Mouse (Mus musculus) heart, adult 2 months (tissue): ENCODE data around the gene Prpf38b. TPM values are rescaled to one million over a fixed set of nuclear protein-coding genes. Genes with fewer than 3 reads are reported as not detected.

ENCODE experiments used
- DNase-seq, 2 experiments: peaks; one replicate each; pipeline ENCODE4 v3.0.0; 2021
- H3K27ac ChIP-seq: fragments of 200-600 bp; 2 replicates; pipeline ENCODE4 v1.8.1; 2022
- H3K27me3 ChIP-seq: fragments of 200-500 bp; 2 replicates; pipeline ENCODE4 v1.6.1; 2012; ENCODE audit warnings: mild to moderate bottlenecking, low read length, inconsistent platforms, mixed read lengths; ENCODE audit not compliant: control insufficient read depth, insufficient read depth
- H3K36me3 ChIP-seq: fragments of 200-500 bp; 2 replicates; pipeline ENCODE4 v1.6.1; 2012; ENCODE audit warnings: low read length, inconsistent platforms; ENCODE audit not compliant: control insufficient read depth, insufficient read depth
- H3K4me1 ChIP-seq: fragments of 200-500 bp; 2 replicates; pipeline ENCODE4 v1.6.1; 2011; ENCODE audit warnings: low read length; ENCODE audit not compliant: control insufficient read depth, insufficient read depth
- H3K4me3 ChIP-seq: fragments of 200-600 bp; 2 replicates; pipeline ENCODE4 v1.8.1; 2022
- H3K79me2 ChIP-seq: fragments of 200-500 bp; replicated peaks from 2 replicates; pipeline ENCODE4 v1.6.1; 2012; ENCODE audit warnings: mild to moderate bottlenecking, inconsistent platforms, low read length, moderate library complexity, mixed read lengths; ENCODE audit not compliant: control insufficient read depth, insufficient read depth
- H3K9ac ChIP-seq: fragments of 200-500 bp; 2 replicates; pipeline ENCODE4 v1.6.1; 2012; ENCODE audit warnings: low read depth, mild to moderate bottlenecking, control low read depth, inconsistent platforms, low read length, mixed read lengths
- CTCF ChIP-seq: fragments of 200-600 bp; IDR thresholded peaks from 2 replicates; pipeline ENCODE4 v1.8.1; 2022; ENCODE audit warnings: antibody characterized with exemption, mild to moderate bottlenecking, moderate library complexity
- EP300 ChIP-seq: fragments of 200-500 bp; IDR thresholded peaks from 2 replicates; pipeline ENCODE4 v1.6.1; 2011; ENCODE audit warnings: low read depth, low read length, control low read depth; ENCODE audit not compliant: insufficient read depth
- POLR2A ChIP-seq: fragments of 200-500 bp; IDR thresholded peaks from 2 replicates; pipeline ENCODE4 v1.6.1; 2011; ENCODE audit warnings: mild to moderate bottlenecking, low read depth, low read length, control low read depth; ENCODE audit not compliant: insufficient read depth
- WGBS: fragments of 180-500 bp; shearing (Covaris S2); methylation state at CpG from one replicate; pipeline ENCODE4 v1.1.7; 2018; 5-methylcytosine and 5-hydroxymethylcytosine counted together
- intact Hi-C: fragments of 180-260 bp; cut with DNase I; formaldehyde crosslinking; loops from one replicate; pipeline ENCODE4 v1.15.1; 2025
- polyA plus RNA-seq: library from polyadenylated mRNA; depleted of rRNA; stranded (reverse); fragments of >200 nt; gene quantifications from 2 replicates; pipeline ENCODE4 v1.2.3, GENCODE M21; 2012
- total RNA-seq, 2 experiments: library from RNA; stranded (reverse); gene quantifications; 2 replicates each; pipeline ENCODE4 v1.2.3; 2021

Prpf38b gene
- total and polyA plus RNA-seq, 3 experiments = 13.6 to 21.1 (median 17.3) TPM

DNA sequence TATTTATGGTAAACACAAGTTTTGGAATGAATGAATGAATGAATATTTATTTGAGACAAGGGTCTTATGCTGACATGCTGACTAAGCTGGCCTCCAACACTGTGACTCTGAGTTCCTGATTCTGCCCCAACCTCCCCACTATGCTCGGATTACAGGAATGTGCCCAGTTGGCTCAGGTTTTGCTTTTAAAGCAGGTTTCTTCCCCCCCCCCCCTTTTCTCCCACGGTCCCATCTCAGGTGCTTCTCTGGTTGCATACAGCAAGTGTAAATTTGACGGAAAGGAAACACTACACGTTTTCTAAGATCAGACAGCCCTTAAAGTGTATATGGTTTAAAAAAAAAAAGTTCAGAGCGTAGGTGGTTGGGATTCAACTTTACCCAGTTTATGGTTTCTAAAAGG, 28.0 kb upstream of the Prpf38b start, which contains the start of gene Henmt1:
Gene Henmt1 (plus strand): TSS at position 301 of the 400 bp plus-strand sequence.
- no peak within 1 kb of the TSS for H3K9ac ChIP-seq

DNA sequence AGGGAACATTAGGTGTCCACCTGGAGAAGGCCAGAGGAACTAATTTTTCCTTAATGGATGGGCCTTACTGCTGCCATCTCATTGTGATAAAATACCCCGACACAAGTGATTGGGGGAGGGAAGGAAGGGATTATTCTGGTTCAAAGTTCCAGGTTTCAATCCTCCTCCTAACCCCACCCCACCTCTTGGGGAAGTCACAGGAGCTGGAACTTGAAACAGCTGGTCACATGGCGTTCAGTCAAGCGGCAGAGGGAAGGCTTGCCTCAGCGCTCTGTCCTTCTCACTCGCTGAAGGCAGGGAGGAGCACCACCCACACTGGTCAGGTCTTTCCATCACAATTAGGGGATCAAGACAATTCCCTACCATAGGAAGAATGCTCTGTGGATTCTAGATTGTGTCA, 27.2 kb upstream of the Prpf38b start:
- peaks cover 2% of the 10 kb centered on the region for H3K27me3 ChIP-seq
- H3K27ac ChIP-seq = no peak overlapping the region
- intact Hi-C loops = no loop called here
- no peaks in the 10 kb centered on the region for H3K4me1 ChIP-seq
- H3K36me3 ChIP-seq = no peaks in the 10 kb centered on the region
- H3K9ac ChIP-seq = no peak overlapping the region
- WGBS = 89% methylated on average over 5 of the region's 5 CpGs
- H3K79me2 ChIP-seq = no peaks in the 10 kb centered on the region
- no peak overlapping the region for H3K4me3 ChIP-seq
- no peak for DNase-seq
- no peak for TF ChIP-seq POLR2A
- no peak for TF ChIP-seq EP300

More for the DNA sequence above, 28.0 kb upstream of the Prpf38b start, which contains the start of gene Henmt1:
- Histone ChIP-seq H3K27me3 (peaks cover 2% of the 10 kb centered on the region), H3K4me3 (no peak within 1 kb of the TSS), H3K36me3 (no peaks in the 10 kb centered on the region), H3K4me1 (no peaks in the 10 kb centered on the region), H3K79me2 (no peaks in the 10 kb centered on the region), H3K27ac (no peak within 1 kb of the TSS)
- no peak for DNase-seq
- intact Hi-C loops = no loop called here
- no peak for TF ChIP-seq CTCF
- no peak for TF ChIP-seq POLR2A
- no peak for TF ChIP-seq EP300
- 85% methylated on average over 5 of the region's 5 CpGs for WGBS

DNA sequence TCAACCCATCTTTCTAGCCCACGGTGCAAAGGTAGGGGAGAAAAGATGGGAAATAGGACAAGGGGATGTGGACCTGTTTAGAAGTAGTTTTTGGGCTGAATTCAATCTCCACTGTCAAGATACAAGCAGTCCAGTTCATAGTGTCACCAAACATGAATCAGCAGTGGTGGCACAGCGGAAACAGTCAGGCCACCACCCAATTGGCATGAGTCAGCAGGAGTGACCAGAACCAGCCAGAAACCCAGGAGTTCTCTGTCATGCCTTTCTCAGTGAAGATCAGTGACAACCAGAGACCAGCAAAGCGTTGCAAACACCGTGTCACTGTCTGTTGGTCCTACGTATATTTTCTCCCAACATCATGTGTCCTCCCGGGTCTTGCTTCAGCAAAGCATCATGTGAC, 22.0 kb upstream of the Prpf38b start:
- no peaks in the 10 kb centered on the region for H3K79me2 ChIP-seq
- H3K9ac ChIP-seq = no peak overlapping the region
- H3K4me3 ChIP-seq = no peak overlapping the region
- WGBS = 89% methylated on average over 6 of the region's 6 CpGs
- DNase-seq = no peak
- TF ChIP-seq CTCF (no peak), POLR2A (no peak), EP300 (no peak)
- no peaks in the 10 kb centered on the region for H3K36me3 ChIP-seq
- intact Hi-C loops = no loop called here
- H3K4me1 ChIP-seq = no peaks in the 10 kb centered on the region
- no peaks in the 10 kb centered on the region for H3K27me3 ChIP-seq
- H3K27ac ChIP-seq = no peak overlapping the region

DNA sequence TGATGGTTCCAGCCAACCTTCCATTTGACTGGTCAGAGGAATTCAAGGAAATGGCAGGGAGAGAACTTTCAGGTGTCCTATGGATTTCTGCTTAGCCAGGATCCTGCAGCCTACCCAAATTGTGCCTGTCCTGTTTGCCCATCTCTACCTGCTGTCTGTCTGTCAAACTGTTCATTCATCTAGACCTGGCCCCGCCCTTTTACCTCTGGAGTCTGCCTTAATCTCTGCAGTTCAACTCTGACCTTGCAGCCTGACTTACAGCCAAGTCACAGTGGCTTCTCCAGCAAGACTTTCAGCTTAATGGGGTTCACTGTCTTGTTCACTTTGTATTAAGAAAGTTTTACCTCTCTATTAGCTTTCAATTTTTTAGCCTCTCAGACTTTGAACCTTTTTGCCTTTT, 14.8 kb upstream of the Prpf38b start:
- no peak for DNase-seq
- Histone ChIP-seq H3K4me3 (no peak overlapping the region), H3K79me2 (no peaks in the 10 kb centered on the region), H3K4me1 (no peaks in the 10 kb centered on the region), H3K36me3 (no peaks in the 10 kb centered on the region), H3K9ac (no peak overlapping the region), H3K27me3 (no peaks in the 10 kb centered on the region), H3K27ac (no peak overlapping the region)
- WGBS = 63% methylated on average over 1 of the region's 1 CpGs
- no peak for TF ChIP-seq POLR2A
- TF ChIP-seq CTCF = no peak
- TF ChIP-seq EP300 = no peak
- intact Hi-C loops = no loop called here

DNA sequence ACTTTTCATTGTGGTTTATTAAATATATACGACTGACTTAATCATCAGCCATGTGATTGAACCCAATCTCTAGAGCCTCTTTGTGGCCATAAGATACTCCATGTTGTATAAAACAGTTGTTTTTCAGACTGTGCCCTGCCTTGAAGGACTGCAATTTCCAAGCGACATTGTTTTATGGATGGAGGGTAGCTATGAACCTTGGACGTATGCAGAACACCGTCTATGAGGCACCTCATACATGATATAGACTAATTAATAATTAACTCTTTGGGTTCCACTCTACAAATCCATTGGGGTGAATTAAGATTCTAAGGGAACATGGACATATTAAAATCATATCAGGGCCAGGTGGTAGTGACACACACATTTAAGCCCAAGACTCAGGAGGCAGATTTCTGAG, 14.2 kb upstream of the Prpf38b start:
- intact Hi-C loops = no loop called here
- Histone ChIP-seq H3K27ac (no peak overlapping the region), H3K79me2 (no peaks in the 10 kb centered on the region), H3K9ac (no peak overlapping the region), H3K36me3 (no peaks in the 10 kb centered on the region), H3K4me3 (no peak overlapping the region), H3K27me3 (no peaks in the 10 kb centered on the region), H3K4me1 (no peaks in the 10 kb centered on the region)
- 89% methylated on average over 4 of the region's 4 CpGs for WGBS
- TF ChIP-seq CTCF (no peak), POLR2A (no peak), EP300 (no peak)
- DNase-seq = no peak

DNA sequence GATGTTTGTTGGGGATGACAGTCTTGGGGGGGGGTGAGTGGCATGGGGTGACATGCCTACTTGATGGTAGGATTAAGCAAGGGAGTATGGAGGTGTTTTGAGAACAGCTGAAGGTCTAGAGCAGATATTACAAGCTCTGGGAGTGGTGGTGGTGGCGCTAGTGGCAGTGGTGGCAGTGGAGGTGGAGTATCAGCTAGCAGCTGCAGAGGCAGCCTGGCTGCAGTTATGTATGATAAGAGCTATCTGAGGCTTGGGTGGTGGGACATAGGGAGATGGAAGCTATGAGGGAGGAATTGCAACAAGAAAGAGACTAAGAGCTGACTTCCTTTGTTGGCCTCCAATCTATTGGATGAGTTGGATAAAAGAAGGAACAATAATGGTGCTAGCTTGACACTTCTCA, 10.3 kb upstream of the Prpf38b start:
- Histone ChIP-seq H3K4me3 (no peak overlapping the region), H3K4me1 (no peaks in the 10 kb centered on the region), H3K9ac (no peak overlapping the region), H3K36me3 (no peaks in the 10 kb centered on the region), H3K79me2 (no peaks in the 10 kb centered on the region), H3K27ac (no peak overlapping the region), H3K27me3 (no peaks in the 10 kb centered on the region)
- WGBS = 88% methylated on average over 1 of the region's 1 CpGs
- TF ChIP-seq POLR2A = no peak
- TF ChIP-seq CTCF = no peak
- no peak for TF ChIP-seq EP300
- DNase-seq = no peak
- intact Hi-C loops = no loop called here
